Mouse (Mus musculus) liver (tissue): ENCODE data around the gene Zfp653.
A peak's percentile ranks its signal among the peaks of the same experiment; 100 is the strongest.

ENCODE experiments used
- DNase-seq: peaks from one replicate; pipeline ENCODE4 v3.0.0-alpha.2; 2020; ENCODE audit warnings: mixed read lengths

The Zfp653 gene

GRCm38 (mm10) chr9:22067195-22067594 is 4.0 kb downstream of the Zfp653 start:
- DNase-seq = no peak

GRCm38 (mm10) chr9:22066433-22066832 is 4.7 kb downstream of the Zfp653 start:
- peak; percentile 68 for DNase-seq

GRCm38 (mm10) chr9:22065642-22066041 is 5.5 kb downstream of the Zfp653 start:
- DNase-seq = peak; percentile 27

DNA sequence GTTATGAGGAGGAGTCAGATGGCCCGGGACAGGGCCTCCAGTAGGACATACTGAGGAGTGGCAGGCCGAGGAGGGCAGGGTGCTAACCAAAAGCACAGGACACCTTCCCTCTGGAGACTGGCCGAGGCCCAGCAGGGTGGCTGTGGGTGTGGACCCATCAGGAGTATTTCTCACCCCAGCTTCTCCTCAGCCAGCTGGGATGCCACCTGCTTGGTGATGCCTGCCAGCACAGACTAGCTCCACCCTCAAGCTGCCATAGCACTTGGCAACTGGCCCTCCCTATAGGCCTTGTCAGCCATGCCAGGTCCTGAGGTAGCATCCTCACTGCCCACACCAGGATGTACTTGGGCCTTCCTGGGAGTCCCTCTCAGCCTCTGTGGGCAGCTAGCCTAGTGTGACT is 6.8 kb downstream of the Zfp653 start:
- DNase-seq = no peak

- no peak for DNase-seq
These were observed 9.8 kb downstream of the Zfp653 start for GRCm38 (mm10) chr9:22061339-22061738.

GRCm38 (mm10) chr9:22058011-22058424 is 13.2 kb downstream of the Zfp653 start:
- DNase-seq = no peak

DNA sequence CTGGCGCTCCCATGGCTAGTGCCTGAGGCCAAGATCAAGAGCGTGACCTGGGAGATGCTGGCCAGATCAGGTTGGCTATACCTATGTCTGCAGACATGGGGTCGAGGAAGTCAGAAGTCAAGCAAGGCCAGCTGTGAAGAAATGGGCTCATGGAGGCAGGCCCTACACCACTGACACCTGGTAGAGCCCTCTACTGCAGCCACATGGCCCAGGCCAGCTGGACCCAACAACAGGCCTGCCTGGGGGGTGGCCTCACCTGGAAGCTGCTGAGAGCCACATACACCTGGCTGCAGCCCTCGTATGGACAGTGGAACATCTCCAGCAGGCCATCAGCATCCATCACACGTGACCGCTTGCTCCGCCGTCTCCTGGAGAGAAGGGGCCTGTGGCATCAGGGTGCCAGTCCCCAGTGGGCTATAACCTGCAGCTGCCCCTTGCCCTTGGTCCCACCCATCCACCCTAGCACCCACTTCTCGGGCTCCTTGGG is 14.1 kb downstream of the Zfp653 start:
- no peak for DNase-seq

DNA sequence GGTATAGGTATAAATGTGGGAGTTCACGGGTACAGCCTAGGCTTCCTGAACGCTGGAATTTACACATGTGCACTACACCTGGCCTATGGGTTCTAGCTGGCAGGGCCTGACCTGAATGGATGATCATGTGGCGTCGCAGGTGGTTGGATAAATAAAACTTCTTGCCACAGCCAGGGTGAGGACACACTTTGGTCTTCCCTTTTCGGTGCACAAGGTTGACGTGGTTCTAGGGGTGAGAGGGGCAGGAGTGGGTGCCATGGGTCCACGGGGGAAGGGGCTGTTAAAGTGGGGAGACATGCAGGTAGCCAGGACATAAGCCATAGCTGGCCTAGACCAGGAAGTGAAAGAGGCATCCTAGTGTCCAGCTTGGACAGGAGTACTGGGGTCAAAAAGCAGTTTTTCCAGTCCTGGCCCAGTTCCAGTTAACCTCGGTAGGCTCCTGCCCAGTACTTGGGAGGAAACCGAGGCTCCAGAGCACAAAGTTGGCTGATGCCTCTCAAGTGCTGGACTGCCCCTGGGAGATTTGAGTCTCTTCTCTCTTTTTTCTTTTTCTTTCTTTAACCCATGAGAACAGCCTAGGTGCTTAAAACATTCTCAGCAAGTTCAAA is 14.8 kb downstream of the Zfp653 start:
- DNase-seq = no peak

- DNase-seq = no peak
These were observed 15.5 kb downstream of the Zfp653 start for GRCm38 (mm10) chr9:22055713-22056112.

DNA sequence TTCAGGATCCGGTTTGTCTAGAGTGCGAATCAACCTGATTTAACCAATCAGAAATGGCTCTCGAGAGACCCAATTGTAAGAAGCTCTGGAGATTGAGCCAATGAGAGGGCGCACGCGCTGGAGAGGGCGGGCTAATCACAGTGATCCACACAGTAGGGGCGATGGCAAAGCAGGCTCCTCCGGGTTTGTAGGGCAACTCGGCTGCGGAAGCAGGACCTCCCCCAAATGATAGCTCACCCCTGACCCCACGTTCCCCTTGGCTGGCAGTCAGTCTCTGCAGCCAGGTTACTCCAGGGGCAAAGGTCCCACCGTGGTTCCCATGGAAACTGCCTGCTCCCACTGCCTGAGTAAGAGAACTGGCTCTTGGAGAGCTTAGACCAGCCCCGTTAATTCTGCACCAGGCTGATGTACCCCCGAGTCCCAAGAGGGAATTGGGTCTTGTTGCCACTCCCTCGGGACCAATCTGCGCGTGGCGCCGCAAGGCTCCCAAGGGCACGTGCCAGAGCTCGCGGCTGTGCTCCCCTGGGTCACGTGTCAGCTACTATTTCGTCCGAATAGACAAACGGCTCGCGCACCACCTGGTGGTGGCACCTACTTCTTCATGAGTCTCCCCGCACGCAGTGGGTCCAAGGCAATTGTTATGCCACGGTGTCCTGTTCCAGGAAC is 16.6 kb downstream of the Zfp653 start:
- DNase-seq = peak; percentile 80

DNA sequence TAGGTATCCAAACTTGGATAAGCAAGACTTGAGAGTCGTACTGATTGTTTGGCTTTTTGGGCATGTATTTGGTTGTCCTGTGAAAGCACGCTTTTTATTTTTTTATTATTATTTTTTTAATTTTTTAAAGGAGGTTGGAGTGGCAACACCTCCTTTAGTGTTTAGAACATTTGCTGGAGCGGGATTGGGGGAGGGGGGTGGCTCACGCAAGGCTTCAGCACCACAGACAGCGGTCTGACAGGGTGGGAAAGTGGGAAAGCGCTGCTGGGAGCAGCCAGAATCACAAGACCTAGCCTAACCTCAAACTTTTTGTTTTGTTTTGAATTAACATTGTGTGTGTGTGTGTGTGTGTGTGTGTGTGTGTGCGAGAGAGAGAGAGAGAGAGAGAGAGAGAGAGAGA is 17.5 kb downstream of the Zfp653 start:
- no peak for DNase-seq

GRCm38 (mm10) chr9:22051958-22052254 is 19.3 kb downstream of the Zfp653 start, which contains the start of gene Elavl3:
TSS of gene Elavl3 (minus strand) at chr9:22052023.
- no peak for DNase-seq

DNA sequence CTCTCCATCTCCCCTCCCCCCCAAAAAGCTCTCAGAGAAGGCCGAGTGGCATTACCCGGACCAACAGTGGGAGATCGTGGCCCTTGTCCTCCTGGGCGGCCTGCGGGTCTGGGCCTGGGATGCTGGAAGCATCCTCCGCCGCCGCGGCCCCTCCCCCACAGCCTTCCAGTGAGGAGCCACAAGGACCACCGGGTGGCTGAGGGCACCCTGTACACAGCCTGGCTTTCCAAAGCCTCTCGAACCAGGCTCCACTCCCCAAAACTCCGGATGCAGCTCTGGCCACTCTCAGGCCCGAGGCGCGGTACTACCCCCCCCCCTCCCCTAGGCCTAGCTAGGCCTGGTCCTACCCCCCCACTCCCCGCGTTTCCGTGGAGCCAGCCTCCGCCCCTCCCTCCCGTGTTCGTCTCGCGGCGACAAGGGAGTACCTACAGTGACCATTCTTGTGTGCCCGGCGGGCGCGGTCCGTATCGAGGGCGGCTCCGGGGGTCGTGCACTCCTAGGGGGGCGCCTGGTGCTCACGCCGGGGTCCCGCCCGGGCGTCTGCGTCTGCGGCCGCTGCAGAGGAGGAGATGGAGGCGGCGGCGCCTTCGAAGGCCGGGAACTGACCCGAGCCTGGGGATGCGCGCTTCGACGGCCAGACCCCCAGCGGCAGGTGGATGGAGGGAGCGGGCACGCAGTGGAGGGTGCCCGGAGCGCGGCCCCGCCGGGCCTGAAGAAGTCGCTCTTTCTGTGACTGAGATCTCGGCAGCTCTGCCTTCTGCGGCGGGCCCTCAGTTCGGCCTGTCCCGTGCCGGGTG is 19.8 kb downstream of the Zfp653 start:
- DNase-seq = no peak

DNA sequence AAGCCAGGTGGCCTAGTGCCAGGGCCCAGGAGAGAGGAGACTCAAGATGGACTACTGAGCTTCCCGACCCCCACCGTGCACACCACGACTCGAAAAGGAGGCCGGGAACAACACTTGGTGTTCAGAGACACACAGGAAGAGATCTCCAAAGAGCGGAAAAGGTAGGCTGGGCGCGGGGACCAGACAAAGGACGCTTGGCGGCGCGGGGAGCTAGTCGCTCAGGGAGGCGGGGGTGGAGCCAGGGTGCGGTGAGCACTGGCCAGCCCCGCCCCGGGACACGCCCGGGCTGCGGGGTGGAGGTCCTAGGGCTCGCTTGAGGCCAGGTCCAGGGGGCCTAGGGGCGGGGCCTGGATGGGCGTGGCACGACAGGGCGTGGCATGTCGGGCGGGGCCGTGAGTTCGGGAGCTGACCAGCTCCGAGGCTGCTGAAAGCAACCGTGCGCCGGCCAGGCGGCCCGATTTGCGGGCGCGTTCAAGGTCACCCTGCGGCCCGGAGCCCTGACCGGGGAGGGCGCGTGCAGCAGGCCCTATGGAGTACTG is 20.8 kb downstream of the Zfp653 start:
- peak; percentile 88 for DNase-seq

DNA sequence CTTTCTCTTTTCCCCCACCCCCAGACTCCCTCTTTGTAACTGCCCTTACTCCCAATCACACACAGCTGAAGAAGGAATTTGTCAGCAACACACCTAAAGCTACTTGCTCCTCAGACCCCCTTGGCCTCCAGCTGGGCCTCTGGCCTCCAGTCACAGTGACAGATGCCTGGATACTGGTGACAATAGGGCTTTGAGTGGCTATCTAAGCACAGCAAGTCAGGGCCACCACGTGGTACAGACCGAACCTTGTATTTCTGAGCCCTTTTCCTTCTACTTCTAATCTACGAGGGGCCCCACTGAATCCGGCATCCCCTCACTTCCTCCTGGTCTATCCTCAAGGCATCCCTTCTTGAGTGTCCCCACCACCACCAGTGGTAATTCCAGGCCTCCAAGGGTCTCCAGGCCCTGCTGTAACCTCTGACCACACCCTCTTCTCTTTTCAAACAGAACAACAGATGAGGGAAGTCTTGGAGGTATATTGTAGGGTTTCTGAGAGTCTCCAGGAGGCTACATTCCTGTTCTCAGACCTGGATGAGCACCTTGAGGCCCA is 21.4 kb downstream of the Zfp653 start:
- no peak for DNase-seq

DNA sequence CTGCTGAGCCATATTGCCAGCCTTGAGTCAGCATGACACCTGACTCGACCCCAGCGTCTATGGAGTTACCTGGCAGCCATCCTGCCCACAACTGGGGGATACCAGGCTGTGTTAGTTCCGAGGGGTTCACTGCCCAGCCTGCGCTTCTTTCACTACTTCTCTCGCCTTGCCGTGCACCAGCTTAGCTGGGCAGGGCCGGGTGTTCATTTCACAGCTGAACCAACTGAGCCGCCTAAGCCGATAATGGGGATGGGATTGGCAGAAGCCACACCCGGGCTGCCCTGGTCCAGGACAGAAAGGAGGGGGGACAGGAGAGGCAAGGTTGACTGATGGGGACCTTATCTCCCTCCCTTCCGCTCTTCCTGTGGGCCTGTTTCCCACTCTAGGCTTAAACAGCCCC is 21.9 kb downstream of the Zfp653 start:
- no peak for DNase-seq

- no peak for DNase-seq
These were observed 23.8 kb downstream of the Zfp653 start for GRCm38 (mm10) chr9:22047329-22047728.

DNA sequence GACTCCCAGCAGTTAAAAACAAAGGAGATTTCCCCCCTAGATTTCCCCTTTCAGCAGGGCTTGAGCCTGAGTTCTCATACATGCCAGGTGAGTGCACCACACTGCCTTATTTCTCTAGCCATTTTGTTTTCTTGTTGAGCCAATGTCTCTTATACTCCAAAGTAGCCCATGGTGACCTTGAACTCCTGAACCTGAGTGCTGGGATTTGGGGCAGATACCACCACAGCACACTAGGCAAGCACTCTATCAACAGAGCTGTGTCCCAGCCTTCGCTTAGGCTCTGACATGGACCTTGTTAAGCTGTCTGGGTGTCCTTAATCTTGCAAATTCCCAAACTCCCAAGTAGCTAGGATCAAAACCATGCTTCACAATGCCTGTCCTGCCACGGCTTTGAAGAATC is 29.3 kb downstream of the Zfp653 start:
- no peak for DNase-seq

DNA sequence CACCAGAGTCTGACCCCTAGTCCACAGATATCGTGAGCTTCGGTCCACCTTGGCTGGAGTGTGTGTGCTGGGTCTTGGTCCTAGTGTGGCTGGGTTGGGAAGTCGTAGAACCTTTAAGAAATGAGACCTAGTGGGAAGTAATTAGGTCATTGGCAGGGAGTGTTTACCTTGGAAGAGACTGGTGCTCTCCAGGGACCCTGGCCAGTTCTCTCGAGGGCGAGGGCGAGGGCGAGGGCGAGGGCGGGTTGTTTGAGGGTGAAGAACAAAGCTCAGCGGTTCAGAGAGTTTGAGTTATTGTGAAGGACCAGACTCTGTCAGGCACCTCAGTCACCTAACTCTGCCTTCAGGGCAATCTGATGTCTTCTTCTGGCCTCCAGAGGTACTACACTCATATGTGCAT is 33.4 kb downstream of the Zfp653 start:
- no peak for DNase-seq

GRCm38 (mm10) chr9:22035300-22036044 is 35.7 kb downstream of the Zfp653 start:
- no peak for DNase-seq

GRCm38 (mm10) chr9:22030386-22030785 is 40.8 kb downstream of the Zfp653 start:
- DNase-seq = no peak

DNA sequence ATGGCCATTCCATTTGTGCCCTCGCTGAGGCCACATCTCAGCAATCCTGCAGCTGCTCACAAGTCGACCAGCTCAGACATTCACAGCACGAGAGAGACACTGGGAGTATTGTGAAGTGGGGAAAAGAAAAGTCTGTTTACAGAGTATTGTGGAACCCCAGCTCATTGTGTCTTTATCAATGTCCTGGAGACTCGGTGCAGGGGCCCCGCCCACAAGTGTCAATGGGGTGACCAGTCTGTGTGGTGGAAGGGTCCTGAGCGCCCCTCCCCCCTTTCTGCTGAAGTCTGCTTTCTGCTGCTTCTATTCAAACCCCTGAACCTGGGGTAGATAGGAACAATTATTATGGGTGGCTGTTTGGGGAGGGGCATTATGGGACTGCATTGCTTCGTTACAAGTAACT is 42.7 kb downstream of the Zfp653 start:
- no peak for DNase-seq

- peak; percentile 26 for DNase-seq
These were observed 46.6 kb downstream of the Zfp653 start for GRCm38 (mm10) chr9:22024592-22024991.
